Mouse (Mus musculus) testis, postnatal 10 days (tissue): ENCODE data around the gene Ylpm1.

Experiments used
- DNase-seq: peaks from one replicate; pipeline ENCODE4 v3.0.0; 2021; ENCODE audit warnings: low spot score

Gene Ylpm1

DNA sequence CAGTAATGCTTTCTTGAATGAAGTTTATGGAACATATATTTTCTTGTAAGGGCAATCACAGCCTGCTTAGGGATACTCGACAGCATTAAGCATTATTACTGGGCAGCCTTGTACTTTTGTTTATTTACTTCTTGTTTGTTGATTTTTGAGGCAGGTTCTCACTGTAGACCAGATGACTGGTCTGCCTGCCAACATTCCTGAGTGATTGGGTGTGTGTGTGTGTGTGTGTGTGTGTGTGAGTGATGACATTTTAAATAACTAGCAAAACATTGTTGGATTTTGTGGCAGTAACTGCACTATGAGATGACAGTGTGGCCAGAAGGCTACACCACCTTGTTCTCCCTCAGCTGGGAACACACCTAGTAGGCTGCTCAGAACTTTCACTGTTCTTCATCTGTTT lies 13.7 kb downstream of the Ylpm1 start:
- no peak for DNase-seq

DNA sequence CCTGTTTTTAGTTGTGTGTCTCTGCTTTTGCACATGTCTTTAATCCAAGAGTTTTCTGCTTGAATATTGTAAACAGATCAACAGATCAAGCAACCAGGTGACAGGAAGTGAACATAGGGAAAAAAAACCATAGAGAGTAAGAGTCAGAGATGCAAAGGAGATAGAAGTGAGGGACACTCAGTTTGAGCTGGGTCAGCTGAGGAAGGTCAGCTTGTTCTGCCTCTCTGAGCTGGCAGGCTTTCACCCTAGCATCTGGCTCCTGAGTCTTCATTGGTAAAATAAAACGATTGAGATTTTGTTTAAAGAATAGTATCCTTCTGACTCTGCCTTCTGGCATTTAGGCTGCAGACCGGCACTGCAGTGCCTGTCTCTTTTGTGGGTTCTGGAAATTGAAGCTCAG lies 14.4 kb downstream of the Ylpm1 start:
- DNase-seq = no peak

DNA sequence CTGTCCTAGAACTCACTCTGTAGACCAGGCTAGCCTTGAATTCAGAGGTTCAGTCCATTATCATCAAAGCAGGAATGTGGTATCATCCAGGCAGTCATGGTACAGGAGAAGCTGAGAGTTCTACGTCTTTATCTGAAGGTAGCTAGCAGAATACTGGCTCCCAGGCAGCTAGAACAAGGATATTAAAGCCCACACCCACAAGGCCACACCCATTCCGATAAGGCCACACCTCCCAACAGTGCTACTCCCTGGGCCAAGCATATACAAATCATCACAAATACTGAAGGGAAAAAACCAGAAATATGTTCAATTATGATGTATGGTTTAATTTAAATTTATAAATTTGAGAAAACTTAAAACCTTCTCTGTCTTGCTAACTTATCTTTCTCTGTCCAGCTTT lies 16.1 kb downstream of the Ylpm1 start:
- no peak for DNase-seq

DNA sequence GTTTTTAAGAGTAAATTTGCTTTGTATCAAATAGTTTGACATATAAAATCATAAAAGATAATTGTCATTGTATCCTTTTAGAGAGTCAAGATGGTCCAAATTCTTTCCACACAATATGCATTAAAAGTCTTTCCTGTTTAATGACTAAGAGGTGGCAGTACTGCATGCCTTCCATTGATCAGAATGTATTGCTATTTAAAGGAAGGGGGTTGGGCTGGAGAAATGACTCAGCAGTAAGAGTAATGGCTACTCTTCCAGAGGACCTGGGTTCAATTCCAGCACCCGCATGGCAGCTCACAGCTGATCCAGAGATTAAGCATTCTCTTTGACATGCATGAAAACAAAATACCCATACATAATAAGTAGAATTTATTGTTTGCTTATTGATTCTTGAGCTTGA lies 25.9 kb downstream of the Ylpm1 start:
- no peak for DNase-seq

DNA sequence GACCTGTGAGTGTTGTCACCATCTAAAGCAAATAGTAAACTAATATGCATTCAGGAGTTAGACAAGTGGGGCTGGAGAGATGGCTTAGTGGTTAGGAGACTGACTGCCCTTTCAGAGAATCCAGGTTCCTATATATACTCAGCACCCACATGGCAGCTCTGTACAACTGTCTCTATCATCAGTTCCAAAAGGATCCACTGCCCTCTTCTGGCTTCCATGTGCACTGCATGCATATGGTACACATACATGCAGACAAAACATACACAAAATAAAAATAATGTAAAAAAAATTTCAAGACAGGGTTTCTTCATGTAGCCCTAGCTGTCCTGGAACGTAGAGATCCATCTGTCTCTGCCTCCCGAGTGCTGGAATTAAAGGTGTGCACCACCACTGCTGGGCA lies 36.6 kb downstream of the Ylpm1 start:
- DNase-seq = peak; percentile 51

DNA sequence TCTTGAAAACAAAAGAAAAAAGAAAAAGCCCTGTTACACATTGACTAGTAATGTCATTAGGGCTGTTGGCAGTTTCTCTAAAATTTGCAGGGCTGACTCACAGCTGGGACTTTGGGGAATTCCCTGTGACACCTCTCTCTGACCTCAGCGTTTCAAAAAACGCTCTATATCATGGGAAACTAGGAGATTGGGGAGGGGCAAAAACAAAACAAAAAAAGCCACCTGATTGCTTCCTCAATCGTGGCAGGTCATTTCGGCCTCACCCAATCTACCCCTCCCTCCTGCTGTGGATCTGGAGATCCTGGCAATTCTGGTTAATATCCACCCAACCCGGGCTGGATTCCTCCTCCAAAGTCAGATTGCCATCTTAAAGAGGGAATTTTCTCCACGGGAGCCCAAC lies 55.1 kb downstream of the Ylpm1 start:
- no peak for DNase-seq

DNA sequence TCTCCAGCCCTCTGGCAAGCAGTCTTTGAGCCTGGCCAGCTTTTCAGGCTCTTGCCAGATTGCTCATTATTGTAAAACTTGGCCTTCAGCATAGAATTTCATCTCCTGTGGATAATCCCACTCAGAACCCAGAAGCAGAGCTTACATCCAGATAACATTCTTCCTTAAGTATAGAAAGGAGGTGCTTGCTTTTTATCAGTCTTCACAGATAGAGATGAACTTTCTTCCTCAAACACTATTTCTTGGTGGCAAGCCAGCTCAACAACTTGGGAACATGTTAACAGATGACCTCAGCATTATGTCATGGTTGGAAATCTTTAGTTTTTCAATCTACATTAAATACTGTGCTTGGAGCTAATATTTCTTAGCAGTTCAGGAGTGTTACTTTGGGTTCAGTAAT lies 74.9 kb downstream of the Ylpm1 start:
- no peak for DNase-seq

DNA sequence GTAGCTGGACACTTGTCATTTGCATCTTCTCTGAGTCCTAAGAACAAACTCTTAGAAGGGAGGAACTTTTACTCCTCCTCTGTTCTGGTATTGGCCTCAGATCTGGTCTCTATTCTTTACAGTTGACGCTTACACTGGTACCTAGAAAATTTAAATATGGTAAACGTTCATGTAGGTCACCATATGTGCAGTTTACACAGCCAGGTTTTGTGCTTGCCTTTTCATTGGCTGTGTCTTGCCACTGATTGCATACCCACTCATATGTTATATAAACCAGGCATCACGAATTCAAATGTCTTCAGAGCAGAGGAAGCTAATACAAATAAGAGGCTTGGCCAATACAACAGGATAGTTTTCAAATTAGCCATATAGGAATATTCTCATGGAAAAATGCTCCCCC lies 81.0 kb downstream of the Ylpm1 start:
- DNase-seq = no peak

DNA sequence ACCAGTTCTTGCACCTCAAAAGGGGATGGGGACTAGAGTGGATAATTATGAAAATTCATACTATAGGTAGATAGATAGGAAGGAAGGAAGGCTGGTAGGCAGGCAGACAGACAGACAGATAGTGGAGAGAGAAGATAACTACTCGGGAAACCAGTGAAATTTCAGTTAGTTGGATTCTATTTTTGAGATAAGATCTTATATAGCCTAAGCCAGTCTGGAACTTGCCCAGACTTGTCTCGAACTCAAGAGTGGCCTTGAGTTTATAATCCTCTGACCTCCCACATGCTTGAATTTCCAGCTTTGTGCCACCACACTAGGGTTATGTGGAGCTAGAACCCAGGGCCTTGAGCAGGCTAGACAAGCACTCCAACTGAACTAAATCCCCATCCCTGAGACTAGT lies 88.1 kb downstream of the Ylpm1 start:
- DNase-seq = no peak

DNA sequence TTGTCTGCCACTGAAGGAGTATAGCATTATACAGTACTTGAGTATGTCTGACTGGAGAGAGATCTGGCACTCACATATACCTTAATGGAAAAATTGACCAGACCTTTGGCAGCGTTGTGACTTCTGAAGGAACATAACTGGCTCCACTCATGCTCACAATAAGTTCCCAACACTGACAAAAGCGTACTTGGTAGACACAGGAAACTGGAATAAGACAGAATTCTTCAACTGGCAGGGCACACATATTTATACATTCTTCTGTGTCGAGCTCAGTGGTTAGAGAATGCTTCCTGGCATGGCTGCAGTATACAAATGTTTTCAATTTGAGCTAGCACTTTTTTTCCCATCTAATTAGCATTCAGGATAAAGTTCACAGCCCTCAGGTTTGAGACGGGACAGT lies 88.8 kb downstream of the Ylpm1 start:
- DNase-seq = no peak

DNA sequence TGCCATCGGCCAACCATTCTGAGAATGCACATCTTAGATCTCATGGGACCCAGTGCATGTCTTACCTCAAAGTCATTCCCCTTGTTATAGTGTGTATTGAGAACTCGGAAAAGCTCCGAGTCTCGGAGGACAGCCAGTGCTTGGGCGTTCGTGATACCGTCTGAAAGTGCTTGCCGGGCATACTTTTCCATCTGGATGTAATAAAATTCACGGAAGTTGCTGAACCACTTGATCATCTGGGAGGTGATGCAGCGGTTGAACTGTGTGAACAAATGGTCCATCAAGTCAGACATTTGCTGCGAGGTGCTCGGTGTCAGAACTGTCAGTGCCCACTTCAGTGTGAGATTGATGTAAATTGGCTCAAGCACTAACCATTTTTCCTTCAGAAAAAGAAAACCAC lies 91.7 kb downstream of the Ylpm1 start:
- no peak for DNase-seq

DNA sequence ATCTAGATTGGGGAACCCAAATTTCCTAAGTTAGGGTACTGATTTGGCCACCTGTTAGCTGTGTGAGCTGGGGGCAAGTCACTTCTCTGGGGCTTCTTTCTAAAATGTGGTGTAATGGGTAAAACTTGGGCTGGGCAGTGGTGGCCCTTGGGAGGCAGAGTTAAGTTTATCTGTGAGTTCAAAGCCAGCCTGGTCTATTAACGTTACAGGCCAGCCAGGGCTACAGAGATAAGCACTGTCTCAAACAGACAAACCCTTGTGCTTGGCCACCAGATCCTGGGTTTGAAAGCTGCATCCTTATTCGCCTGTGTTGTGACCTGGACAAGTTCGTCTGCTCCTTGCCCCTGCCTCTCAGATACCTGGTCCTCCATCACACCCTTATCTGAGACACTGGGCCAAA lies 95.1 kb downstream of the Ylpm1 start:
- no peak for DNase-seq

DNA sequence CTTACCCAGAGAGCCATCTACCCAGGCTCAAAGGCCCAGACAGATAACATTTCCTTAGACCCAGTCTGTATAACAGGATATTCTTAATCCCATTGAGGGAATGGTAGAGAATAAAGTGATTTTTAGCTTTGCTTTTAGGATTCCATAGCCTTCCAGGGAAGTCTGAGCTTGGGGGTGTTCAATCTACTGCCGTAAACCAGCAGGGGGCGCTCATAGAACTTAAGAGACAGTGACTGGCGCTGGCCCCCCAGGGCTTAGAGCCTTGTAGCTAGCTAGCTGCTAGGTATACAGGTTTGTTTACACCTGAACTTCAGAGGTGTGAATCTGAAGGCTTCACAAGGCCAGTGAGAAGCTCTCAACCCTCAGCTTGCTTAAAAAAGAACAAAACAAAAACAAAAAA lies 96.1 kb downstream of the Ylpm1 start:
- peak; percentile 83 for DNase-seq

DNA sequence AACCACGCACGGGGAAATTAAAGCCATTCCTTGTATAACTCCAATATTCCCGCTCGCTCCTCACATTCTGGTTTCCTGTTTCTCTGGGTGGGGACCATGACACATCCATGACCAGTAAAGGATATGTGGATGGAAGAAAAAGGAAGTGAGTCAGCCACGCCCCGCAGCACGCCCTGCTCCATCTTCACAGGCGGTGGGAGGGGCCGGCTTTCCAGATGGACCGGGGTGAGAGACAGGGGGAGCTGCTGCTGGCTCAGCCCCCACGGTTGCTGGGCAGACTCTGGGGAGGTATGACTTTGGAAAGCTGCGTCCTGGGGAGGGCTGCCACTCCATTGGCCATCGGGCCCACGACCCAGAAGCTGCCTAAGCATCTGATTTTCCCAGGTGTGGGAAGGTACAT lies 97.9 kb downstream of the Ylpm1 start:
- DNase-seq = peak; percentile 80

DNA sequence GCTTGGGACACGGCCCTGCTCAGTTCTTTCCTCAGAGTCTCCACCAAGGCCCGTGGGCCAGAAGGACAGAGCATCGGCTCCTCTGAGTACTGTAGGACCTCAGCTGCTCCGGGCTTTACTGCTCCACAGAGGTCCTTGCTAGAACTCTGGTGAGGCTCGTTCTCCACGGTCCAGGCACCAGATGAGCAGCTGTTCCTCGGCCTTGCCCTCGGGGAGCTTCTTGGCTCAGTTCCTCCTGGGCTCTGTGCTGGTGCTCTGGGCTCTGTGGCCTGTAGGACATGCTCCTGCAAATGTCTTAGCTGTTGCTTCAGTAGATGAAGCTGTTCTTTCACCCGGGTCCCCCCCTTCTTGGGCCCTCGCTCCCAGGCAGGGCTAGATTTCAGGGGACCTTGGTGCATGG lies 98.6 kb downstream of the Ylpm1 start:
- peak; percentile 66 for DNase-seq

DNA sequence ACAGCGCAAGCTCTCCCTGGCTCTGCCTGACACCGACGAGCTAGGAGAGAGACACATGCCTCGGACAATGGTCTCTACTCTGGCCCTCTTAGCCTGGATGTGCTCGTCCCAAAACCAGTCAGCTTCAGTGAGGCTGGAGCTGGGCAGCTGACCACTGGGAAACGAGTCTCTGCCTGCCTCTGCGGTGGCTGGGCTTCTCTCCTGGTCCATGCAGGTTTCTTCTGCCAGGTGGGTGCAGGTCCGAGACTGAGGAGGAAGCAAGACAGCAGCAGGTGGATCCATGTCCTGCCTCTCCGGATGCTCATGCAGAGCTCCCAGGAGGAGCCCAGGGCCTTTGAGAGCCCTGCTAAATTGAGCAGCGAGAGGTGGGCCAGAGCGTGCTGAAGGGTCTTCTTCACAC lies 99.0 kb downstream of the Ylpm1 start:
- DNase-seq = no peak

DNA sequence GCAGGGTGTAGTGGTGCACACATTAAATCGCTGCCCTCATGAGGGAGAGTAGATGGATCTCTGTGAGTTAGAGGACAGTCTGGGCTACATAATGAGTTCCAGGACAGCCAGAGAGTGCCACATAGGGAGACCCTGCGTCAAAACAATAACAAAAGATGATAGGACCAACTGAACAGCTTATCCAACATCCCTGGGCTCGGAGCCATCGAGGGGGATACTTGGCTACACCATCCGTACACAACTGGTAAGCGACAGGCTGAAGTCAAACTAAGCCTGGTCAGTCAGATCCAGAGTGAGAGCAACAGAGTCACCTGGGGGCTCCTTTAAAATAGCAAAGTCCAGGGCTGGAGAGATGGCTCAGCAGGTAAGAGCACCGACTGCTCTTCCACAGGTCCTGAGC lies 99.7 kb downstream of the Ylpm1 start:
- no peak for DNase-seq

DNA sequence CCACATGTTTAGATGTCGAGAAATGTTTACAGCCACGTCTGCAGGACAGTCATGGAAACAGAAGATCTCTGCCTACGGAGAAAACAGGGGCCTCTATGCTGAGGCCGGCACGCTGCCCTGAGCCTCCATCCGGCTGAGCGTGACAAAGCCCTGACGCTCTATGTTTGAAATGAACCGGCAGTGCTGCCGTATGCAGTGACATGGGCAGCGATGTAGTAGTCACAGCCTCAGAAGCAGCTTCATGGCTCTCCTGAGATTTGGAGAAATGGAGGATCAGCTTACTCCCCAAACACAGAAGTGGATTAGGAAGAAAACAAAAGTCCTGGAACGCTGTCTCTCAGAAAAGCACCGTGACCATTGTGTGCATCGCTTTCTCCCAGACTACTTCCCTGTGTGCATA lies 104.9 kb downstream of the Ylpm1 start:
- no peak for DNase-seq

DNA sequence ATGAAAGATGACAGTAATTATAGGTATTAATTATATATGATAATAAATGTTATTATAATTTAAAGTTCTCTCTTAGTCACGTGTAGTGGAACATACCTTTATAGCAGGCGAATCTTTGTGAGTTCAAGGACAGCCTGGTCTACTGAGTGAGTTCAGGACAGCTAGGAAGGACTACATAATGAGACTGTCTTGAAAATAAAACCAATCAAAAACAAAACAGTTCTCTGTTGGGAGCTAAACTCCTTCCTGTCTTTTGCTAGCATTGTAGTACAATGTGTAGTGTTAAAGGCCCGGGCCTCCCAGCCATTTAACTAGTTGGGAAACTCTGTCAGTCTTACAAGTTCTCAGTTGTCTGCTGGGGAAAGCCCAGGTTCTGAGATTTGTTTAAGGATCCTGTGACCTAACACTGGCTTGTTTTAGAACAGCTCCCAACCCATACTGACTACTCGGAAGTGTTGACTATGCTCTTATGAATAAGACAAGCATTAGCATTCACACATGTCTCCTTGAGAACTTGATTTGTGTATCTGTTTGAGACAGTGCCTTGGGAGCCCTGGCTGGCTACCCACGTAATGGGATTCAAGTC lies 105.5 kb downstream of the Ylpm1 start:
- DNase-seq = no peak

DNA sequence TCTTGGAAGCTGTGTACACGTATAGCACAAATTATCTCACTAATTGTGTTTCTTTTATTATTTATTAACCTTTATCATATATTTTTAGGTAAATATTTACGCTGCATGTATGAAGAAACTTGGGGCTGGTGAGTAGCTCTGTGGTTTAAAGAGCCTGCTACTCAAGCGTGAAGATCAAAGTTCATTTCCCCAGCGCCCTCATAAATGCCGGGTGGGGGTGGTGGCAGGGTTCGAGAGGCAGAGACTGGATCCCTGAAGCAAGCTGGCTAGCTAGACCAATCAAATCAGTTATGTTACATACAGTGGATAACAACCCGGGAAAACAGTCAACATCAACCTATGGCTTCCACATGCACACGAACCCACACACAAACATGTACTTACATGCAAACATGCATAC lies 107.0 kb downstream of the Ylpm1 start:
- no peak for DNase-seq

DNA sequence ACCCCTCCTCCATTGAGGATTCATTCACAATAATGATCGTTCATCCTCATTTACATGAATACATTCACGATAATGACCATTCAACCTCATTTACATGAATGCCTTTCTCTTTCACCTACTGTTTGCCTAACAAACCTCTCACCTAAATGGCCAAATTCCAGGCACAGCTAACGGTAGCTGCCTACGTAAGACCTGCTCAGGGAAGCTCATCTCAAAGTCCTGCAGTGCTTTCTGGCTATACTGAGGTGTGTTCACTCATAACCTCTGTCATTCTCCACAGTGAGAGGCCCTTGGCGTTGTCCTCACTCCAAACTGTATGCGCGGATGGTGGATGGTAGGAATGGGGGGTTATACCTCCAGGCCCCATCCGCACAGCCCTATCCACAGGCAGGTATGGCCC lies 108.7 kb downstream of the Ylpm1 start:
- DNase-seq = no peak

DNA sequence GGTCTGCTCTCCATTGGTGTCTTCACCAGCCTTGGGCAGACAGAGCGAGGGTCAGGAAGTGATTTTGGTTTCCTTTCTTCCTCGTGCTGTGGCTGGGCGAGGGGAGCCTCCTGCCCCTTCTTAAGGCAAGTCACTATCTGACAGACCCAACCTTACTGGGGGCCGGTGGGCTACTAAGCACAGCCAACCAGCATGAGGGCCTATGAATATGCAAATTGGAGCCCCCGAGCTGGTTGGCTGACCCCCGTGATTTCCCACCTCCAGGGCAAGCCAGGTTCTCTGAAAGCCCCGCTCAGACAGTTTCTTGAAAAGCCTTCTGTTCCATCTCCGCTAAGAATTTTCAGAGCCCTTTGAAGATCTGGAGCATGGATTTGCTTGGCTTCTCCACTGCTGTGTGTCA lies 110.2 kb downstream of the Ylpm1 start:
- DNase-seq = no peak

DNA sequence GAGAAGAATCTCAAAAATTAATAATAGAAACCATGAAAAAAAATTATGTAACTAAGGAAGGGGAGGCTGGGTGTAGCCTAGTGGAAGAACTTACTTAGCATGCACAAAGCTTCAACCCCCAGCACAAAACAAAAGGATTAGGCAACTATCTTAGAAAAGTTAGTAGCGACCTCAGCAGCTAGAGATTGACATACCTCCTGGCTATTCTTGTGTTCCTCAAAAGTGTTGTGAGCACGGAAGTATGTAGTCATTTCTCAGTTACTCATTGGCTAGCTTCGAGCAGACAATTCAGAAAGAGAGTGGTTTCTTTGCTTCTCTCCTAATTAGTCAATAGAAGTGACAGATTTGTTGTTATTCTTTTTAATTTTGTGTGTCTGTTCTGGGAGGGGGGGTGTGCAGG lies 112.5 kb downstream of the Ylpm1 start:
- no peak for DNase-seq

DNA sequence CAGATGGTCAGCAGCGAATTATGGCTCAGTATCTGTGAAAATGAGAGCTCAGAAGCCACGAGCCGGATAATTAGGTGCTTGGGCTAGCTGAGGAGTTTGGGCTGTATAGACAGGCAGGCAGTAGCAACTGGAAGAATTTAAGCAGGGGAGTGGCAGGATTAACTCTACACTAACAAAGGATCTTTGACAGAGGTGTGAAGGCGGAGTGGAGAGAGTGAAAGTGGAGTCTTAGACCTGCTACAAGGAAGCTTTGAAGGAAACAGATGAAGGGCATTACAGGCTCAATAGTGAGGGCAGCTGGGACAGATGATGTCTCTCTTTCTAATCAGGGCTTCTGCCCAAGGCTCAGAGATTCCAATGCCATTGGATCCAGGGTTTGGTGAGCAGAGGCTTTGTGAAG lies 113.3 kb downstream of the Ylpm1 start:
- no peak for DNase-seq
